Mouse (Mus musculus) intestine, postnatal 0 days (tissue): Measurements from ENCODE around the gene Trim25. TPM values are rescaled to one million over a fixed set of nuclear protein-coding genes. Genes with fewer than 3 reads are reported as not detected.
A peak's percentile ranks its signal among the peaks of the same experiment; 100 is the strongest.

Experiments
- ATAC-seq: fragments of 200-750 bp; cut with Nextera tagmentation; 2 replicates; pipeline ENCODE4 v1.8.0; 2017; ENCODE audit warnings: mild to moderate bottlenecking, moderate TSS enrichment, moderate library complexity
- H3K27ac ChIP-seq: fragments of 300-500 bp; sonication (generic); 2 replicates; pipeline ENCODE4 v1.5.1; 2014; ENCODE audit warnings: mild to moderate bottlenecking, low read depth, low read length, moderate library complexity
- H3K27me3 ChIP-seq: fragments of 300-500 bp; sonication (generic); replicated peaks from 2 replicates; pipeline ENCODE4 v1.6.1; 2014; ENCODE audit warnings: low read length, mixed read lengths; ENCODE audit not compliant: control insufficient read depth, insufficient read depth
- H3K36me3 ChIP-seq: fragments of 300-500 bp; sonication (generic); 2 replicates; pipeline ENCODE4 v1.6.1; 2014; ENCODE audit warnings: mild to moderate bottlenecking, moderate library complexity; ENCODE audit not compliant: control insufficient read depth, insufficient read depth
- H3K4me1 ChIP-seq: fragments of 300-500 bp; sonication (generic); replicated peaks from 2 replicates; pipeline ENCODE4 v1.6.1; 2014; ENCODE audit warnings: antibody characterized with exemption, low read length, mixed read lengths; ENCODE audit not compliant: control insufficient read depth, insufficient read depth
- H3K4me2 ChIP-seq: fragments of 300-500 bp; sonication (generic); replicated peaks from 2 replicates; pipeline ENCODE4 v1.6.1; 2014; ENCODE audit warnings: low read depth, mild to moderate bottlenecking, moderate library complexity
- H3K4me3 ChIP-seq: fragments of 300-500 bp; sonication (generic); 2 replicates; pipeline ENCODE4 v1.5.1; 2014; ENCODE audit warnings: low read depth, low read length
- H3K9ac ChIP-seq: fragments of 300-500 bp; sonication (generic); 2 replicates; pipeline ENCODE4 v1.6.1; 2014; ENCODE audit warnings: mild to moderate bottlenecking, low read depth, low read length
- H3K9me3 ChIP-seq: fragments of 300-500 bp; sonication (generic); 2 replicates; pipeline ENCODE4 v1.6.1; 2016; ENCODE audit warnings: mixed run types; ENCODE audit not compliant: control insufficient read depth
- CTCF ChIP-seq: sonication (generic); IDR thresholded peaks from 2 replicates; pipeline ENCODE4 v1.5.1; 2016; ENCODE audit warnings: low read depth, mild to moderate bottlenecking, control low read depth, antibody characterized with exemption, moderate library complexity
- WGBS: fragments of 180-500 bp; shearing (Covaris S2); extraction: QIAGEN DNeasy Blood & Tissue Kit; methylation state at CpG from one replicate; pipeline ENCODE4 v1.1.7; 2014; 5-methylcytosine and 5-hydroxymethylcytosine counted together
- polyA plus RNA-seq: library from polyadenylated mRNA; unstranded; fragments of >200 nt; fragmentation: Nextera tagmentation; extraction: Ambion mirVana; gene quantifications from 2 replicates; pipeline ENCODE4 v1.2.1, GENCODE M21; 2015

The Trim25 gene
- polyA plus RNA-seq, 1 experiment from 2014 or later = 24.2 TPM

DNA sequence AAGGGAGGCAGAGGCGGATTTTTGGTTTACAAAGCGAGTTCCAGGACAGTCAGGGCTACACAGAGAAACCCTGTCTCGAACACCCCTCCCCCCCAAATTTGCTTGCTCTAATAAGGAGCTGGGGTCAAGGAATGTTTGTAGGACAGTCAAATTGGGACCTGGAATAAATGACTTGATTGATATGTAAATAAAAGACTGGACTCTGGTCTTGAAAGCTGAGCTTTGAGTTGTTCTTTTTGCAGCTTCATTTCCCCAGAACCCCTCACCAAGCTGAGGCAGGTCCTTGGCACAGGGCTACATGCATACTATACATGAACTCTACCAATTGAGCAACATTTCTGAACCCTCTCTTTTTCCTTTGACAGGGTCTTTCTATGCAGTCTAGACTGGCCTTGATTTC lies 46.8 kb downstream of the Trim25 start:
- peaks cover 33% of the 10 kb centered on the region for H3K36me3 ChIP-seq
- no peaks in the 10 kb centered on the region for H3K27me3 ChIP-seq
- H3K4me2 ChIP-seq = no peak overlapping the region
- no peaks in the 10 kb centered on the region for H3K4me1 ChIP-seq
- no peak for TF ChIP-seq CTCF
- H3K4me3 ChIP-seq = no peak overlapping the region
- no peak for ATAC-seq
- no peak overlapping the region for H3K9ac ChIP-seq
- H3K27ac ChIP-seq = no peak overlapping the region
- H3K9me3 ChIP-seq = no peaks in the 10 kb centered on the region
- WGBS = 97% methylated on average over 3 of the region's 3 CpGs

DNA sequence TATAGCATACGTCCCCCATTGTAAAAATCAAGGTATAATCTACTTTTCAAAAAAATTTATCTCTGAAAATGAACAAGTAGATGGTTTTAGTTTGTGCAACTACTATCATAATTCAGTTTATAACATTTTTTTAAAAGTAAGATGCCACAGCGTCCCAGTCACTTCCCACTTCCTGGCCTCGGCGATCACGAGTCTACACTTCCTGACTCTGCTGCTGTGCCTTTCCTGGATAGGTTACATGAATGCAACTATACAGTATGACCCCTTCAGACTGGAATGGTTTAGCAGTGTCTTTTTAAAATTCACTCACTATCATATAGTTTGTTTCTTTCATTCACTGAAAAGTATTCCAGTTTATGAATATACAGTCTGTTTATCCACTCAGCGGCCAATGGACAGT lies 52.6 kb downstream of the Trim25 start:
- no peak overlapping the region for H3K9ac ChIP-seq
- H3K4me3 ChIP-seq = no peak overlapping the region
- no peak overlapping the region for H3K27ac ChIP-seq
- H3K9me3 ChIP-seq = no peaks in the 10 kb centered on the region
- TF ChIP-seq CTCF = no peak
- 83% methylated on average over 6 of the region's 6 CpGs for WGBS
- no peaks in the 10 kb centered on the region for H3K27me3 ChIP-seq
- H3K4me1 ChIP-seq = no peaks in the 10 kb centered on the region
- no peak for ATAC-seq
- H3K36me3 ChIP-seq = peaks cover 14% of the 10 kb centered on the region
- no peak overlapping the region for H3K4me2 ChIP-seq

DNA sequence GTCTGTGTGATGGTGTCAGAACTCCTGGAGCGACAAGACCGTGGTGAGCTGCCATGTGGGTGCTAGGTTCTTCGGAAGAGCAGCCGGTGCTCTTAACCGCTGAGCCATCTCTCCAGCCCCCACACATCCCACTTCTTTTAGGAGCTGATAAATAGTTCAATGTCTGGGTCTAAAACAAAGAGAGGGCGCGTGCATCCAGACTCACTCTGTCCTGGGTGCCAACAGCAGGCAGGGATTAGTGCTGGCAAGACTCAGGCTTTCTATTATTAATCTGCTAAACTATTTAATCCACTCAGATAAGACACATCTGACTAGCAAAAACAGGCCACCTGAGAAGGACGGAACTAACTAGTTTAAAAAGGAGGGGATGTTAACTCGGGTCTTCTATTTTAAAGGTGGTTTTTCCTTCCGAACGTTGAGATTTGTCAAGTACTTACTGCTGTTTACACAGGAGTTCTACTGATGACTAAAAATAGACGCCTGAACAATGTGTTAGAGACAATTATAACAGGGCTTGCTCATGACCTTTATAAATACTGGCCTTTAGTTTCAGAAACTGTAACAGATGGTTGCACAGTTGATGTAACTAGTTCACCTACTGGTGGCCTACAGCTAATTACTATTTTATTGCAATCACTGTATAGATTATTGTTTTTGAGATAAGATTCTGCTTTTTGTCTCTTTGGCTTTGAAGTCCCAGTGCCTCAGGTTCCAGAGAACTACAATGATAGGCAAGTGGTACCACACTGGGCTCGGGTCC lies 56.9 kb downstream of the Trim25 start:
- no peak overlapping the region for H3K9ac ChIP-seq
- H3K9me3 ChIP-seq = no peaks in the 10 kb centered on the region
- H3K27ac ChIP-seq = no peak overlapping the region
- H3K4me2 ChIP-seq = no peak overlapping the region
- no peaks in the 10 kb centered on the region for H3K27me3 ChIP-seq
- no peak overlapping the region for H3K4me3 ChIP-seq
- H3K4me1 ChIP-seq = 0 out of 2 replicates have a peak, but pooled peaks cover 6% of the 10 kb centered on the region
- TF ChIP-seq CTCF = 0 out of 2 replicates have a peak, but pooled peaks have one; percentile 13
- no peaks in the 10 kb centered on the region; the same call in 1 of the 2 replicates for H3K36me3 ChIP-seq
- 53% methylated on average over 13 of the region's 13 CpGs for WGBS
- ATAC-seq = no peak

DNA sequence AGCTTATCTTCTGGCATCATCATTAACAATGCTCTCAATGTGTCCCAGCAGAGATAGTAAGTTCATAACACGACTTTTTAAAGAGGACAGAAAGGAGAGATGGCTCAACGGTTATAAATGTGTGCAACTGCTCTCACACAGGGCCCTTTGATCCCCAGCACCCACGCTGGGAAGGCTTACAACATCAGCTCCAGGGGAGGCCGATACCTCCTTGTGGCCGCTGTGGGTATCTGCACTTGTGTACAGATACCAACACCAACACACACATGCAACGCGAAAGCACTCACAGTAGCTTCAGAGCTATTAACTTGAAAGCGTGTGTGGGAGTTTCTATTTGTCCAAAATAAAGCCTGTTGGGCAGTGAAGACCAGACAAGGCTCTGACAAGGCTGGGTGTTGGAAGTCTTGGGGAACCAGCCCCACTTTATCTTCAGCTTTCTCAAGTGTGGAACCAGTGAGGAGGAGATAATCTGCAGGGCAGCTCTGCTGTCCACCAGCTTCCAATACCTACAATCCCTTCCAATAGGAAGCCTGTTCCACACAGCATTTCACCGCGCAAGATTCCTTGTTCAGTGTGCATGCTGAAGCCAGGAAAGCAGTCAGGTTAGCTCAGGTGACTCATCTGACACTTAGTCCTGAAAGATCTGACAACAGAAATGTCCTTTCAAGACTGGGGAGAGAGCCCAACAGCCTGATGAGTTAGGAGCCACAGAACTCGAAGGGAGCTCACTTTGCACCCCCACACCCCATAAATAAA lies 59.5 kb downstream of the Trim25 start:
- ATAC-seq = no peak
- no peaks in the 10 kb centered on the region for H3K36me3 ChIP-seq
- peak overlapping the region; percentile 67; the same call in 1 of the 2 replicates for H3K4me3 ChIP-seq
- peak; percentile 77 for TF ChIP-seq CTCF
- no peaks in the 10 kb centered on the region for H3K9me3 ChIP-seq
- H3K9ac ChIP-seq = no peak overlapping the region
- 55% methylated on average over 11 of the region's 11 CpGs for WGBS
- 0 out of 2 replicates have a peak, but pooled peaks cover 6% of the 10 kb centered on the region for H3K4me1 ChIP-seq
- no peak overlapping the region for H3K27ac ChIP-seq
- H3K27me3 ChIP-seq = no peaks in the 10 kb centered on the region
- H3K4me2 ChIP-seq = peak overlapping the region; percentile 98

DNA sequence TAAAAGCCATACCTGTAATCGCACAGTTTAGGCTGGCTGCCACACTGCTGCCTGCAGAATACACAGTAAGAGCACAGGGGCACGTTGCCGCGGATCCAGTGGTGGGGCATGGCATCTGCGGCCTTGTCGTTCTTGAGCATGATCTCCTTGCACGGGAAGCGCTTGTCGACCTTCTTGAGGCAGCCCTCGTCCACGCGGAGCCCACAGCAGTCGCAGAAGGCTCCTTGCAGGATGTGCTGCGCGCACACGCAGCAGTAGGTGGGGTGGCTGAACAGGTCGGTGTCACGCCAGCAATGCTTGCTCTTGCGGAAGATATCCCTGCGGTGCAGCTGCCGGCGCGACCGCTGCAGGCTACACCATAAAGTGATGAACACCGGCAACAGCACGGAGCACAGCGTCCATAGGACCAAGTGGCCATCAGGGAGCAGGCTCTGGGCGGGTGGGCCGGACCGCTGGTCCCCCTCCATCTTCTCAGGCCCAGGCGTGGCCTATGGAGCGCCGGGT lies 60.8 kb downstream of the Trim25 start:
- H3K4me1 ChIP-seq = 0 out of 2 replicates have a peak, but pooled peaks cover 6% of the 10 kb centered on the region
- no peaks in the 10 kb centered on the region for H3K27me3 ChIP-seq
- peak overlapping the region; percentile 98 for H3K4me2 ChIP-seq
- H3K36me3 ChIP-seq = no peaks in the 10 kb centered on the region
- peak; percentile 14; the same call in 1 of the 2 replicates for TF ChIP-seq CTCF
- H3K9ac ChIP-seq = peak overlapping the region; percentile 76
- H3K27ac ChIP-seq = peak overlapping the region; percentile 69
- under 1% methylated on average over 32 of the region's 33 CpGs for WGBS
- peak; percentile 2 for ATAC-seq
- peak overlapping the region; percentile 67 for H3K4me3 ChIP-seq
- no peaks in the 10 kb centered on the region for H3K9me3 ChIP-seq

DNA sequence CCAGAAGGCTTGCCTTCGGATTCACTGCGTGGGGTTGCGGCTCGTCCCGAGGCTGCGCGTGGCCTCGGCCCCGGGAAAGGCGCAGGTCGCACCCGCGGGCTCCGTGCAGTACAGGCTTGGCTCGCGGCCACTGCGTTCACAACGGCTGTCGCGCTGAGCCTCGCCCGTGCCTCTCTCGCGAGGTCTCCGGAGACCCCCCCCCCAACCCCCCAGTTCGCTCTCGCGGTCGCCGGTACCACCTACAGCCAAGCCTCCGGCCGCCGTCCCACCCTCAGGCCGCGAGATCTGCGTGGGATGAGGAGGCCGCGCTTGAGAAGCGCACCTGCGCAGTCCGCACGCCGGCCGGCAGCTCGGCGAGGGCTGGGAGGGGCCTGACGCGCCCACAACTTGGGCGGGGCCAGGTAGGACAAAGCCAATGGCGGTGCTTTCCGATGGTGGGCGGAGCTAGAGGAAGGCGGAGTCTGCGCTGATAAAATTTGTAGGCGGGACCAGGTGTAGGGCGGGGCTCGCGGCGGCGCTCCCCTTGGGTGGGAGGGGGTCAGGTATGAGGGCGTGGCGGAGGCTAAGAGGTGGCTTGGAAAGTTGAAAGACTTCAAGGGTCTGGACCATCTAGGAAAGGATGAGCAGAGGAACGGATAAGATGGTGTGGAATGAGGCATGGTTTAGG lies 61.4 kb downstream of the Trim25 start:
- peak overlapping the region; percentile 67 for H3K4me3 ChIP-seq
- no peak for TF ChIP-seq CTCF
- H3K9ac ChIP-seq = peak overlapping the region; percentile 76
- ATAC-seq = peak; percentile 93
- H3K27ac ChIP-seq = peak overlapping the region; percentile 69
- no peaks in the 10 kb centered on the region for H3K36me3 ChIP-seq
- no peaks in the 10 kb centered on the region for H3K9me3 ChIP-seq
- peak overlapping the region; percentile 98 for H3K4me2 ChIP-seq
- under 1% methylated on average over 62 of the region's 63 CpGs for WGBS
- no peaks in the 10 kb centered on the region for H3K27me3 ChIP-seq
- 0 out of 2 replicates have a peak, but pooled peaks cover 6% of the 10 kb centered on the region for H3K4me1 ChIP-seq
